33 mouse cellular contexts compared by ENCODE assay signal in the genomic region with DNA sequence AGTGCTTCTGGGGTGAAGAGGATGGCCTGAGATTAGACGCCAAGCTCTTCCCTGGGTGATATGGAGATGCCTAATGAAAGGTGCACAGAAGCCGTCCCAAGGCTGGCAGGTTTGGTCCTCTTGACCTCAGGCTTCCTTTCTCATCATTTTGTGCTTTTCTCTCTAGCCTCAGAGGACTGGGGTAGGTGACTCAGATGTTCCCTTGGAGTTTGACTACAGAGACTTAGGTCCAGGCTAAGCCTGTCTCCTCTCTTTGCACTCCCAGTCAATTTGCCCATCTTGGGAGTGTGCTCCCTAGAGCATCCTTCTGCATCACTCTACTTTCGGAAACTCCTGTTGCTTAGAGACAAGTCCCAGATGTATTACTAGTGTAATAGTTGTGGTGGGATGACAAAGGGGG. TPM values are rescaled to one million over a fixed set of nuclear protein-coding genes. Genes with fewer than 3 reads are reported as not detected.
DNase-seq lines count a peak whose midpoint lies in the region; ATAC-seq lines count a peak whose summit lies in the region.
"Had no signal": no experiment of that assay in that cellular context is flagged by ENCODE, and none has a peak within 500 bp of the region (broad histone marks: within the 10 kb centered on the region; RNA-seq: fewer than 3 reads in every experiment).

No protein-coding gene starts in this region.

- H3K36me3 ChIP-seq in embryonic facial prominence, embryonic 15.5 days: no peaks in the 10 kb centered on the region
- H3K36me3 ChIP-seq: embryonic facial prominence, embryonic 12.5 days; forebrain, embryonic 12.5 days; forebrain, embryonic 15.5 days; G1E; hindbrain, embryonic 10.5 days; hindbrain, embryonic 13.5 days; intestine, embryonic 15.5 days had no signal

- WGBS in embryonic facial prominence, embryonic 15.5 days: 89% methylated on average over 3 of the region's 3 CpGs

- ATAC-seq in embryonic facial prominence, embryonic 15.5 days (ENCODE audit: insufficient number of reproducible peaks, low FRiP score, low TSS enrichment, low read depth): no peak
- ATAC-seq: forebrain, embryonic 15.5 days; hindbrain, embryonic 16.5 days; intestine, embryonic 15.5 days had no signal

- no peak overlapping the region for H3K9ac ChIP-seq in embryonic facial prominence, embryonic 15.5 days
- H3K9ac ChIP-seq: embryonic facial prominence, embryonic 12.5 days; forebrain, embryonic 12.5 days; forebrain, embryonic 15.5 days; hindbrain, embryonic 13.5 days; intestine, embryonic 15.5 days had no signal

- H3K4me3 ChIP-seq in embryonic facial prominence, embryonic 15.5 days (replicated peaks): no peak overlapping the region
- H3K4me3 ChIP-seq: embryonic facial prominence, embryonic 12.5 days; erythroblast, embryonic 14.5 days; forebrain, embryonic 12.5 days; forebrain, embryonic 15.5 days; hindbrain, embryonic 10.5 days; hindbrain, embryonic 13.5 days; intestine, embryonic 15.5 days had no signal

- H3K27ac ChIP-seq in embryonic facial prominence, embryonic 15.5 days (replicated peaks): peak overlapping the region; percentile 30; the same call in 1 of the 2 replicates
- H3K27ac ChIP-seq: embryonic facial prominence, embryonic 12.5 days; forebrain, embryonic 12.5 days; forebrain, embryonic 15.5 days; hindbrain, embryonic 10.5 days; hindbrain, embryonic 13.5 days; intestine, embryonic 15.5 days had no signal

- intact Hi-C loops in heart, postnatal 25 days (cut with DNase I): no loop called here

- H3K27me3 ChIP-seq in embryonic facial prominence, embryonic 15.5 days: no peaks in the 10 kb centered on the region
- H3K27me3 ChIP-seq: embryonic facial prominence, embryonic 12.5 days; forebrain, embryonic 15.5 days; intestine, embryonic 15.5 days had no signal

- H3K4me2 ChIP-seq in embryonic facial prominence, embryonic 15.5 days (replicated peaks): no peak overlapping the region
- H3K4me2 ChIP-seq: embryonic facial prominence, embryonic 12.5 days; forebrain, embryonic 12.5 days; forebrain, embryonic 15.5 days; heart, embryonic 11.5 days; hindbrain, embryonic 13.5 days; intestine, embryonic 15.5 days had no signal

- no peaks in the 10 kb centered on the region for H3K9me3 ChIP-seq in embryonic facial prominence, embryonic 15.5 days (replicated peaks)
- H3K9me3 ChIP-seq: embryonic facial prominence, embryonic 12.5 days; forebrain, embryonic 12.5 days; forebrain, embryonic 15.5 days; G1E; hindbrain, embryonic 10.5 days; hindbrain, embryonic 13.5 days; intestine, embryonic 15.5 days had no signal

- peaks cover 51% of the 10 kb centered on the region for H3K4me1 ChIP-seq in embryonic facial prominence, embryonic 15.5 days

- DNase-seq in heart, adult 11 months: peak; percentile 92
- DNase-seq in heart, postnatal 25 days (ENCODE audit: low spot score): no peak
- DNase-seq in 3134 (ENCODE audit: extremely low read depth, insufficient read length, low spot score) (peak; percentile 41), 416B (ENCODE audit: low read depth) (peak; percentile 38)
- DNase-seq in embryo, embryonic 11 days: no peak
- DNase-seq in embryo, embryonic 10 days (ENCODE audit: low spot score): no peak
- DNase-seq: adrenal gland, adult 8-10 months; adrenal gland, postnatal 36 days; B cell, adult 2 months; cerebellum, adult 18-20 months; cerebellum, adult 9-11 months; cerebellum, postnatal 25 days; gastrocnemius, postnatal 14 days; heart, adult 18-20 months; heart, postnatal 36 days; kidney, adult 11 months; kidney, adult 8-10 months had no signal

RNA-seq across cellular contexts. Expression of a gene that starts 1.0 kb away (rescaled TPM):
- not detected for total RNA-seq in heart, postnatal 25 days (2021)
- polyA plus RNA-seq in embryonic facial prominence, embryonic 15.5 days (2015; fragmentation: Nextera tagmentation; extraction: Ambion mirVana): 2.8 and 3.1 TPM in 2 replicates
- total RNA-seq: adrenal gland, adult 8-10 months; adrenal gland, postnatal 36 days; CH12.LX; common myeloid progenitor, adult 5-6 weeks; G1E; gastrocnemius, postnatal 14 days; gastrocnemius, postnatal 4 days; heart, adult 18-20 months; heart, postnatal 36 days had no signal
- polyA plus RNA-seq: erythroblast, embryonic 14.5 days; forebrain, embryonic 12.5 days; forebrain, embryonic 15.5 days; G1E; heart, embryonic 11.5 days; heart, embryonic 14.5 days; heart, postnatal 0 days; hindbrain, embryonic 10.5 days; hindbrain, embryonic 13.5 days; hindbrain, embryonic 16.5 days had no signal

RNA-seq across cellular contexts. Expression of a gene that starts 3.8 kb away (rescaled TPM):
- 10 to 100 TPM in 1 of 2 experiments, 1 to 10 TPM in 1; 8.0 to 11.2 TPM for total RNA-seq in heart, postnatal 25 days (2021)
- 24.9 and 31.5 TPM in 2 replicates for polyA plus RNA-seq in embryonic facial prominence, embryonic 15.5 days (2015; fragmentation: Nextera tagmentation; extraction: Ambion mirVana)
- total RNA-seq: G1E had no signal
- polyA plus RNA-seq: erythroblast, embryonic 14.5 days; G1E; hindbrain, embryonic 10.5 days had no signal

RNA-seq across cellular contexts. Expression of a gene that starts 5.3 kb away (rescaled TPM):
- 10 to 100 TPM; 70.8 to 84.4 TPM for total RNA-seq in heart, postnatal 25 days (2021)
- 449 and 474 TPM in 2 replicates for polyA plus RNA-seq in embryonic facial prominence, embryonic 15.5 days (2015; fragmentation: Nextera tagmentation; extraction: Ambion mirVana)
- total RNA-seq: CH12.LX, G1E had no signal
- polyA plus RNA-seq: erythroblast, embryonic 14.5 days; G1E had no signal

RNA-seq across cellular contexts. Expression of a gene that starts 5.7 kb away (rescaled TPM):
- not detected for total RNA-seq in heart, postnatal 25 days (2021)
- not detected in 2 replicates for polyA plus RNA-seq in embryonic facial prominence, embryonic 15.5 days (2015; fragmentation: Nextera tagmentation; extraction: Ambion mirVana)
- total RNA-seq: adrenal gland, adult 8-10 months; adrenal gland, postnatal 36 days; CH12.LX; common myeloid progenitor, adult 5-6 weeks; G1E; gastrocnemius, postnatal 14 days; gastrocnemius, postnatal 4 days; heart, adult 18-20 months; heart, postnatal 36 days had no signal
- polyA plus RNA-seq: embryonic facial prominence, embryonic 12.5 days; erythroblast, embryonic 14.5 days; forebrain, embryonic 12.5 days; forebrain, embryonic 15.5 days; G1E; heart, embryonic 11.5 days; heart, embryonic 14.5 days; heart, postnatal 0 days; hindbrain, embryonic 10.5 days; hindbrain, embryonic 13.5 days; intestine, embryonic 15.5 days had no signal

RNA-seq across cellular contexts. Expression of a gene that starts 17.3 kb away (rescaled TPM):
- not detected for total RNA-seq in heart, postnatal 25 days (2021)
- polyA plus RNA-seq in embryonic facial prominence, embryonic 15.5 days (2015; fragmentation: Nextera tagmentation; extraction: Ambion mirVana): not detected in 2 replicates
- total RNA-seq: adrenal gland, adult 8-10 months; adrenal gland, postnatal 36 days; CH12.LX; common myeloid progenitor, adult 5-6 weeks; G1E; gastrocnemius, postnatal 14 days; gastrocnemius, postnatal 4 days; heart, adult 18-20 months; heart, postnatal 36 days had no signal
- polyA plus RNA-seq: embryonic facial prominence, embryonic 12.5 days; erythroblast, embryonic 14.5 days; forebrain, embryonic 12.5 days; forebrain, embryonic 15.5 days; G1E; heart, embryonic 11.5 days; heart, embryonic 14.5 days; heart, postnatal 0 days; hindbrain, embryonic 10.5 days; hindbrain, embryonic 13.5 days; hindbrain, embryonic 16.5 days; intestine, embryonic 15.5 days had no signal

Comparison
In these comparisons a context has a peak if more than half of its experiments do, and no peak if none do; other contexts are left out.
1. DNase-seq: peak in heart, adult 11 months (single experiment), 3134 (single experiment) and 416B (single experiment); none in heart, postnatal 25 days (single experiment), embryo, embryonic 11 days (single experiment) and embryo, embryonic 10 days (single experiment).